Mouse (Mus musculus) neural tube, embryonic 14.5 days (tissue): ENCODE results near the gene Gse1. TPM values are rescaled to one million over a fixed set of nuclear protein-coding genes. Genes with fewer than 3 reads are reported as not detected.

Experiments used
- ATAC-seq: fragments of 200-750 bp; cut with Nextera tagmentation; 2 replicates; pipeline ENCODE4 v1.8.0; 2017; ENCODE audit warnings: low read depth, mild to moderate bottlenecking, moderate TSS enrichment, moderate library complexity
- H3K27ac ChIP-seq: fragments of 300-500 bp; sonication (generic); 2 replicates; pipeline ENCODE4 v1.5.1; 2014; ENCODE audit warnings: low read depth, mild to moderate bottlenecking, control low read depth, low read length, moderate library complexity, mixed read lengths
- H3K27me3 ChIP-seq: fragments of 300-500 bp; sonication (generic); 2 replicates; pipeline ENCODE4 v1.6.1; 2014; ENCODE audit warnings: low read length; ENCODE audit not compliant: control insufficient read depth, insufficient read depth
- H3K36me3 ChIP-seq: fragments of 300-500 bp; sonication (generic); 2 replicates; pipeline ENCODE4 v1.6.1; 2014; ENCODE audit warnings: low read length, mixed read lengths; ENCODE audit not compliant: control insufficient read depth, insufficient read depth
- H3K4me1 ChIP-seq: fragments of 300-500 bp; sonication (generic); 2 replicates; pipeline ENCODE4 v1.6.1; 2014; ENCODE audit warnings: low read length; ENCODE audit not compliant: control insufficient read depth, insufficient read depth
- H3K4me2 ChIP-seq: fragments of 300-500 bp; sonication (generic); 2 replicates; pipeline ENCODE4 v1.6.1; 2014; ENCODE audit warnings: mild to moderate bottlenecking, low read depth, low read length, control low read depth
- H3K4me3 ChIP-seq: fragments of 300-500 bp; sonication (generic); 2 replicates; pipeline ENCODE4 v1.5.1; 2014; ENCODE audit warnings: low read depth, low read length, control low read depth, mixed read lengths
- H3K9ac ChIP-seq: fragments of 300-500 bp; sonication (generic); replicated peaks from 2 replicates; pipeline ENCODE4 v1.6.1; 2014; ENCODE audit warnings: low read depth, mild to moderate bottlenecking, control low read depth, low read length, mixed read lengths
- H3K9me3 ChIP-seq: fragments of 300-500 bp; sonication (generic); 2 replicates; pipeline ENCODE4 v1.6.1; 2016; ENCODE audit warnings: low read length; ENCODE audit not compliant: control insufficient read depth
- WGBS: fragments of 180-500 bp; shearing (Covaris S2); extraction: QIAGEN DNeasy Blood & Tissue Kit; methylation state at CpG from one replicate; pipeline ENCODE4 v1.1.7; 2014; 5-methylcytosine and 5-hydroxymethylcytosine counted together
- polyA plus RNA-seq: library from polyadenylated mRNA; unstranded; fragments of >200 nt; fragmentation: Nextera tagmentation; extraction: Ambion mirVana; gene quantifications from 2 replicates; pipeline ENCODE4 v1.2.1, GENCODE M21; 2014

Gse1 gene
- polyA plus RNA-seq, 1 experiment from 2014 or later, result 23.3 TPM

DNA sequence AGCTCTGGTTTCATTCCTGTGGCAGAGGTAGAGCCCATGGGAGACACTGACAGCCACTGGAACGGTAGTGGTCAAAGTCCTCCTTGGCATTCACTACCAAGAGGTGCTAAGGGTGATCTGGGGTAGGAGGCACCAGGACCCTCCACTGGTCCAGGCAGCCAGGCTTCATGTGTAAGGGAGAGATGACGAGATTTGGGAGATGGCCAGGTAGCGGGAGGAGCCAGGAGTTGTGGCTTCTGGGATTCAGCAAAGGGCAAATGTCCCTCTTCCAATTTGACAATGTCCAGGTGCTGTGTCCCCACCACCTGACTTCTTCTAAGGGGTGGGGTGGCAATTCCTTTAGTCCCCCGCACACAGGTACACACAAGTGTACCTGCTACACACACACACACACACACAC lies 184.1 kb downstream of the Gse1 start:
- Histone ChIP-seq H3K4me3 (no peak overlapping the region), H3K9ac (no peak overlapping the region), H3K9me3 (no peaks in the 10 kb centered on the region), H3K4me1 (peaks cover 75% of the 10 kb centered on the region), H3K4me2 (no peak overlapping the region), H3K27me3 (no peaks in the 10 kb centered on the region), H3K36me3 (no peaks in the 10 kb centered on the region), H3K27ac (peak overlapping the region; percentile 70; the same call in 1 of the 2 replicates)
- 79% methylated on average over 4 of the region's 4 CpGs for WGBS
- ATAC-seq, result no peak

DNA sequence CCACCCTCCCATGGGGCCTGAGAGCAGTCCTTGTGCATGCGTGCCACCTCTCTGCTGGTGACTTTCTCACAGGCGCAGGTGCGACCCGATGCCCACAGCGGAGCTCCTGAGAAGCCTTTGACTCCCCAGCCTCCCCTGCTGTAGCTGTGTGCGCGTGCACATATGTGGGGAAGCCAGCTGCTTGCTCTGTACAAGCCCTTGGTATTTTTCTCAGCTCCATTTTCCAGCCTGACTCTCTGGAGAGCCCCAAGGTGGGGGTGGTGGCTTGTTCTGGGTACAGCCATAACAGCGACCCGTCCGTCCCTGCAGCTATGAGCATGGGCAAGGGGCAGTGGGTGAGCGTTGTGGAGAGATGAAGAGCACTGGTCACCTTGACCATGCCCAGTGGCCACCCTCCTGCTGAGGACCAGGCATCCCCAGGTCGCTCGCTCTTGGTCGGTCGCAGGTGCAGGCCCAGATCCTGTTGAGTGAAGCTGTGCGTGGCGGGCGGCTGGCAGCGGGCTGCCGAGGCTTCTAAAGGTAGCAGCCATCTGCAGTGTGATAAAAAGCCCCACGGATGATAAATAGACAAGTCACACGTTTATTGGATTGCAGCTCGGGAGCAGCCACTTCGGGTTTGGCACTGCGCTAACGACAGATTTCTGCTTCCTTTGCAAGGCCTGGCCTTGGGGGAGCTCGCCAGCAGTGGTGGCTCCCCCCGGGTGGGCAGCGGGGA lies 184.8 kb downstream of the Gse1 start:
- H3K27me3 ChIP-seq, result no peaks in the 10 kb centered on the region
- H3K9ac ChIP-seq, result no peak overlapping the region
- H3K4me1 ChIP-seq, result peaks cover 69% of the 10 kb centered on the region
- no peak for ATAC-seq
- WGBS, result 35% methylated on average over 29 of the region's 29 CpGs
- no peaks in the 10 kb centered on the region for H3K9me3 ChIP-seq
- peak overlapping the region; percentile 70 for H3K27ac ChIP-seq
- H3K36me3 ChIP-seq, result no peaks in the 10 kb centered on the region
- 0 out of 2 replicates have a peak overlapping the region, but pooled peaks have one; percentile 12 for H3K4me2 ChIP-seq
- no peak overlapping the region for H3K4me3 ChIP-seq

GRCm38 (mm10) chr8:120413626-120413988 lies 185.4 kb downstream of the Gse1 start:
- H3K4me1 ChIP-seq, result peaks cover 67% of the 10 kb centered on the region
- H3K9ac ChIP-seq, result no peak overlapping the region
- no peak for ATAC-seq
- no peak overlapping the region for H3K4me2 ChIP-seq
- H3K4me3 ChIP-seq, result no peak overlapping the region
- H3K9me3 ChIP-seq, result no peaks in the 10 kb centered on the region
- H3K36me3 ChIP-seq, result no peaks in the 10 kb centered on the region
- H3K27ac ChIP-seq, result peak overlapping the region; percentile 70
- no peaks in the 10 kb centered on the region for H3K27me3 ChIP-seq
- WGBS, result 44% methylated on average over 6 of the region's 6 CpGs

- Histone ChIP-seq H3K36me3 (no peaks in the 10 kb centered on the region), H3K27me3 (no peaks in the 10 kb centered on the region), H3K9me3 (no peaks in the 10 kb centered on the region), H3K9ac (no peak overlapping the region), H3K4me3 (no peak overlapping the region), H3K4me2 (no peak overlapping the region), H3K4me1 (peaks cover 67% of the 10 kb centered on the region), H3K27ac (no peak overlapping the region)
- ATAC-seq, result no peak
- 82% methylated on average over 4 of the region's 4 CpGs for WGBS
These were observed 186.0 kb downstream of the Gse1 start for GRCm38 (mm10) chr8:120414216-120414615.

DNA sequence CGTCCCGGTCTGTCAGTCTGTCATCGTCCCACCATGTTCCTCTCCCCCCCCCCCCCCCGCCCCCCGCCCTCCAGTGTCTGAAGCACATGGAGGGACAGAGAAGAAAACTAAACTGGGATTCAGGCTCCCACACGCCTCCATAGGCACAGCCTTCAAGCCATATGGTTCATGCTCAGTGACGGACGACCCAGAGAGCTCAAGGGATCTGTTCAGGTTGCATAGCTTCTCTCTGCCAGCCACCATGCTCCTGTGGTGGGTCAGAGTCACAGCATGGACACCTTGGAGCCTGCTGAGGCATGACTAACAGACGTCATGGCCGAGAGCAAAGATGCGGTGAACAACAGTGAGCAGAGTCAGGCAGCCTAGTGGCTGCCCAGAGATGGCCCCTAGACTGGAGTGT lies 187.2 kb downstream of the Gse1 start:
- H3K4me3 ChIP-seq, result no peak overlapping the region

GRCm38 (mm10) chr8:120416173-120416521 lies 187.9 kb downstream of the Gse1 start:
- peaks cover 57% of the 10 kb centered on the region for H3K4me1 ChIP-seq
- H3K9ac ChIP-seq, result no peak overlapping the region; the same call in 1 of the 2 replicates
- WGBS, result 40% methylated on average over 8 of the region's 8 CpGs
- no peaks in the 10 kb centered on the region for H3K36me3 ChIP-seq
- peak overlapping the region; percentile 90 for H3K27ac ChIP-seq
- H3K4me3 ChIP-seq, result no peak overlapping the region
- no peaks in the 10 kb centered on the region for H3K27me3 ChIP-seq
- 0 out of 2 replicates have a peak overlapping the region, but pooled peaks have one; percentile 19 for H3K4me2 ChIP-seq
- ATAC-seq, result 0 out of 2 replicates have a peak, but pooled peaks have one; percentile 15
- H3K9me3 ChIP-seq, result no peaks in the 10 kb centered on the region

More for the DNA sequence above, 187.2 kb downstream of the Gse1 start:
- Histone ChIP-seq H3K4me2 (no peak overlapping the region), H3K27ac (peak overlapping the region; percentile 90), H3K27me3 (no peaks in the 10 kb centered on the region), H3K4me1 (peaks cover 62% of the 10 kb centered on the region), H3K9ac (no peak overlapping the region), H3K9me3 (no peaks in the 10 kb centered on the region), H3K36me3 (no peaks in the 10 kb centered on the region)
- no peak for ATAC-seq
- 44% methylated on average over 7 of the region's 11 CpGs for WGBS

- no peaks in the 10 kb centered on the region for H3K9me3 ChIP-seq
- peak overlapping the region; percentile 19; the same call in 1 of the 2 replicates for H3K4me2 ChIP-seq
- 2% methylated on average over 33 of the region's 33 CpGs for WGBS
- peak overlapping the region; percentile 90 for H3K27ac ChIP-seq
- peak; percentile 70 for ATAC-seq
- H3K36me3 ChIP-seq, result no peaks in the 10 kb centered on the region
- H3K27me3 ChIP-seq, result no peaks in the 10 kb centered on the region
- peak overlapping the region; percentile 41 for H3K9ac ChIP-seq
- H3K4me1 ChIP-seq, result peaks cover 57% of the 10 kb centered on the region
- no peak overlapping the region for H3K4me3 ChIP-seq
These were observed 188.5 kb downstream of the Gse1 start for GRCm38 (mm10) chr8:120416522-120417394.

DNA sequence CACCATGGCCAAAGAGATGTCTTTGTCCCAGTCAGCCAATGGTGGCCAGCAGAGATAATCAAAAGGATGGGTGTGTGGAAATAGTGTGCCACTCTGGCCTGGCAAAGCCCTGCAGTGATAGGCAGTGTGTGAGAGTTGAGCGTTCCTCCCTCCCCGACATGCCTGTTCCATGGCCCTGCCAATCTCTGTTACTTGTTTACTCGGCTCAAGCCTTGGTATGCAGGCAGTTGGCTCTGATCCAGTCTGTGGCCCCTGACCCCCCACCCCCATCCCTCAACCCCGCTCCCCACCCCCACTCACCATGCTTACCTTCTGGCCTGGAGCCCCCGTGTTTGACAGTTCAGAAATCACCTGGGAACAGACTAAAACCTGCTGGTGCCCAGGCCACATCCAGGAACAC lies 189.9 kb downstream of the Gse1 start:
- no peaks in the 10 kb centered on the region for H3K36me3 ChIP-seq
- no peak overlapping the region for H3K4me2 ChIP-seq
- no peak overlapping the region for H3K4me3 ChIP-seq
- 66% methylated on average over 5 of the region's 5 CpGs for WGBS
- H3K27me3 ChIP-seq, result no peaks in the 10 kb centered on the region
- H3K27ac ChIP-seq, result no peak overlapping the region
- no peak for ATAC-seq
- no peak overlapping the region for H3K9ac ChIP-seq
- no peaks in the 10 kb centered on the region for H3K9me3 ChIP-seq
- H3K4me1 ChIP-seq, result peaks cover 52% of the 10 kb centered on the region

- H3K4me2 ChIP-seq, result no peak overlapping the region
- no peaks in the 10 kb centered on the region for H3K9me3 ChIP-seq
- H3K27ac ChIP-seq, result no peak overlapping the region
These were observed 191.4 kb downstream of the Gse1 start for GRCm38 (mm10) chr8:120419675-120420074.

More at GRCm38 (mm10) chr8:120419675-120420074, 191.4 kb downstream of the Gse1 start:
- no peaks in the 10 kb centered on the region for H3K36me3 ChIP-seq
- peaks cover 59% of the 10 kb centered on the region for H3K4me1 ChIP-seq
- H3K9ac ChIP-seq, result no peak overlapping the region
- WGBS, result 85% methylated on average over 9 of the region's 9 CpGs
- H3K4me3 ChIP-seq, result no peak overlapping the region
- no peak for ATAC-seq
- no peaks in the 10 kb centered on the region for H3K27me3 ChIP-seq
